Mouse (Mus musculus) brain, embryonic 14.5 days (tissue): ENCODE measurements at regions not wholly inside any gene's neighbourhood (a gene's known extent, or its start where the extent isn't known, plus 50 kb on each side); places are given as distances from the start of the nearest gene placed in this dataset.

ENCODE experiments used
- CTCF ChIP-seq: fragments of 200-500 bp; IDR thresholded peaks from 2 replicates; pipeline ENCODE4 v1.5.1; 2012; ENCODE audit warnings: inconsistent platforms, mild to moderate bottlenecking, moderate library complexity, borderline replicate concordance; ENCODE audit not compliant: insufficient read depth, insufficient read length; ENCODE audit errors: extremely low read depth
- POLR2A ChIP-seq: fragments of 200-500 bp; IDR thresholded peaks from 2 replicates; pipeline ENCODE4 v1.6.1; 2012; ENCODE audit warnings: mild to moderate bottlenecking, inconsistent platforms, borderline replicate concordance; ENCODE audit not compliant: poor library complexity, insufficient read depth, insufficient read length, severe bottlenecking; ENCODE audit errors: extremely low read depth

DNA sequence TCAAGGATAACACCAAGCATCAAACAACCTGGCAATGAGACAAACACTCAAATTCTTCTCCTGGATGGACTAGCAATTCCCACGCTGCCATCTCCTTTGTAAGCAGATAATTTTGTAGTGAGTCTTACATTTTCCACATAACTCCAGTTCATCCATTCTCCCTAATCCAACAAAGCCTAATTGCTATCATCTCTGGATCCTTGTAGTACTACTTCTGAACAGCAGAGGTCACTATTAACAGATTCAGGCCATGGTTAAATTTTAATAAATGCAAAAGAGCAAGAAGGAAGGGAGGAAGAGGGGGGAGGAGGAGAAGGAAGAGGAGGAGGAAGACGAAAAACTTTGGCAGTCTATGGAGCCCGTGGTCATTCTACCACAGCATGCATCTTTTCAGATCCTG lies 414.4 kb downstream of the Nedd1 start:
- peak; percentile 16; the same call in 1 of the 2 replicates for TF ChIP-seq CTCF
- no peak for TF ChIP-seq POLR2A
